Mouse (Mus musculus): Measurements from ENCODE around the gene Slc9a1.

- no peak for TF ChIP-seq TAL1 (IDR thresholded peaks at IDR 0.05; ENCODE audit: low read length)
- TF ChIP-seq GATA1 (IDR thresholded peaks at IDR 0.05; ENCODE audit: low read length) = no peak
Observed at GRCm38 (mm10) chr4:133396079-133396478, 26.6 kb downstream of the Slc9a1 start.
